Mouse (Mus musculus) midbrain, postnatal 0 days (tissue): ENCODE measurements at regions not wholly inside any gene's neighbourhood (a gene's known extent, or its start where the extent isn't known, plus 50 kb on each side); places are given as distances from the start of the nearest gene placed in this dataset.

Experiments
- ATAC-seq: fragments of 200-750 bp; cut with Nextera tagmentation; 2 replicates; pipeline ENCODE4 v1.8.0; 2017; ENCODE audit warnings: moderate number of reproducible peaks, mild to moderate bottlenecking, moderate TSS enrichment, moderate library complexity; ENCODE audit not compliant: low FRiP score
- DNase-seq: peaks from one replicate; pipeline ENCODE4 v3.0.0-alpha.2; 2015; ENCODE audit warnings: low spot score
- H3K27ac ChIP-seq: fragments of 300-500 bp; sonication (generic); 2 replicates; pipeline ENCODE4 v1.5.1; 2014; ENCODE audit warnings: low read depth, mild to moderate bottlenecking, low read length, mixed read lengths
- H3K27me3 ChIP-seq: fragments of 300-500 bp; sonication (generic); 2 replicates; pipeline ENCODE4 v1.6.1; 2014; ENCODE audit warnings: low read length, control low read depth, mixed read lengths; ENCODE audit not compliant: insufficient read depth
- H3K36me3 ChIP-seq: fragments of 300-500 bp; sonication (generic); 2 replicates; pipeline ENCODE4 v1.6.1; 2014; ENCODE audit warnings: low read length, control low read depth, mixed read lengths; ENCODE audit not compliant: insufficient read depth
- H3K4me1 ChIP-seq: fragments of 300-500 bp; sonication (generic); 2 replicates; pipeline ENCODE4 v1.6.1; 2014; ENCODE audit warnings: mild to moderate bottlenecking, control low read depth, antibody characterized with exemption, low read length, mixed read lengths; ENCODE audit not compliant: insufficient read depth
- H3K4me2 ChIP-seq: fragments of 300-500 bp; sonication (generic); 2 replicates; pipeline ENCODE4 v1.6.1; 2014; ENCODE audit warnings: low read depth, mild to moderate bottlenecking, low read length, mixed read lengths; ENCODE audit not compliant: poor library complexity, severe bottlenecking
- H3K4me3 ChIP-seq: fragments of 300-500 bp; sonication (generic); 2 replicates; pipeline ENCODE4 v1.5.1; 2014; ENCODE audit warnings: low read depth, mild to moderate bottlenecking, low read length, moderate library complexity
- H3K9ac ChIP-seq: fragments of 300-500 bp; sonication (generic); replicated peaks from 2 replicates; pipeline ENCODE4 v1.6.1; 2014; ENCODE audit warnings: mild to moderate bottlenecking, low read length, moderate library complexity, mixed read lengths; ENCODE audit not compliant: poor library complexity, severe bottlenecking
- H3K9me3 ChIP-seq: fragments of 300-500 bp; sonication (generic); 2 replicates; pipeline ENCODE4 v1.6.1; 2016; ENCODE audit warnings: low read length, control low read depth
- CTCF ChIP-seq: IDR thresholded peaks from 2 replicates; pipeline ENCODE4 v1.5.1; 2016; ENCODE audit warnings: antibody characterized with exemption, mild to moderate bottlenecking
- WGBS: fragments of 180-500 bp; shearing (Covaris S2); extraction: QIAGEN DNeasy Blood & Tissue Kit; methylation state at CpG from one replicate; pipeline ENCODE4 v1.1.7; 2014; 5-methylcytosine and 5-hydroxymethylcytosine counted together

GRCm38 (mm10) chr19:30490916-30491315 lies 58.5 kb downstream of the Dkk1 start:
- DNase-seq: no peak
- 63% methylated on average over 9 of the region's 9 CpGs for WGBS
- no peak for ATAC-seq
- no peaks in the 10 kb centered on the region for H3K9me3 ChIP-seq
- no peak overlapping the region for H3K9ac ChIP-seq
- no peak overlapping the region for H3K27ac ChIP-seq
- TF ChIP-seq CTCF: no peak
- no peaks in the 10 kb centered on the region for H3K4me1 ChIP-seq
- no peak overlapping the region for H3K4me3 ChIP-seq
- no peak overlapping the region for H3K4me2 ChIP-seq
- H3K27me3 ChIP-seq: no peaks in the 10 kb centered on the region; the same call in 1 of the 2 replicates
- no peaks in the 10 kb centered on the region for H3K36me3 ChIP-seq
